Mouse (Mus musculus) neural tube, embryonic 11.5 days (tissue): ENCODE results near the gene Gm20388. TPM values are rescaled to one million over a fixed set of nuclear protein-coding genes. Genes with fewer than 3 reads are reported as not detected.

ENCODE experiments used
- ATAC-seq: fragments of 200-750 bp; cut with Nextera tagmentation; 2 replicates; pipeline ENCODE4 v1.8.0; 2017; ENCODE audit warnings: moderate number of reproducible peaks, mild to moderate bottlenecking, moderate TSS enrichment, moderate library complexity; ENCODE audit not compliant: insufficient read depth, low FRiP score, low TSS enrichment
- DNase-seq: peaks from one replicate; pipeline ENCODE4 v3.0.0-alpha.2; 2015; ENCODE audit warnings: low spot score
- H3K27ac ChIP-seq: fragments of 300-500 bp; sonication (generic); 2 replicates; pipeline ENCODE4 v1.5.1; 2014; ENCODE audit warnings: low read depth, mild to moderate bottlenecking, low read length
- H3K27me3 ChIP-seq: fragments of 300-500 bp; sonication (generic); 2 replicates; pipeline ENCODE4 v1.6.1; 2014; ENCODE audit warnings: mild to moderate bottlenecking, low read length, mixed read lengths; ENCODE audit not compliant: control insufficient read depth, insufficient read depth
- H3K36me3 ChIP-seq: fragments of 300-500 bp; sonication (generic); 2 replicates; pipeline ENCODE4 v1.6.1; 2014; ENCODE audit warnings: mild to moderate bottlenecking, low read length, moderate library complexity, mixed read lengths; ENCODE audit not compliant: control insufficient read depth, insufficient read depth
- H3K4me1 ChIP-seq: fragments of 300-500 bp; sonication (generic); 2 replicates; pipeline ENCODE4 v1.6.1; 2014; ENCODE audit warnings: low read length, mixed read lengths; ENCODE audit not compliant: control insufficient read depth, insufficient read depth
- H3K4me2 ChIP-seq: fragments of 300-500 bp; sonication (generic); 2 replicates; pipeline ENCODE4 v1.6.1; 2014; ENCODE audit warnings: low read depth, mild to moderate bottlenecking, moderate library complexity
- H3K4me3 ChIP-seq: fragments of 300-500 bp; sonication (generic); 2 replicates; pipeline ENCODE4 v1.5.1; 2014; ENCODE audit warnings: low read depth, low read length
- H3K9ac ChIP-seq: fragments of 300-500 bp; sonication (generic); 2 replicates; pipeline ENCODE4 v1.6.1; 2014; ENCODE audit warnings: mild to moderate bottlenecking, low read length
- H3K9me3 ChIP-seq: fragments of 300-500 bp; sonication (generic); 2 replicates; pipeline ENCODE4 v1.6.1; 2016; ENCODE audit warnings: low read length; ENCODE audit not compliant: control insufficient read depth
- WGBS: fragments of 180-500 bp; shearing (Covaris S2); extraction: QIAGEN DNeasy Blood & Tissue Kit; methylation state at CpG from one replicate; pipeline ENCODE4 v1.1.7; 2014; 5-methylcytosine and 5-hydroxymethylcytosine counted together
- polyA plus RNA-seq: library from polyadenylated mRNA; unstranded; fragments of >200 nt; fragmentation: Nextera tagmentation; extraction: Ambion mirVana; gene quantifications from 2 replicates; pipeline ENCODE4 v1.2.1, GENCODE M21; 2014

Gm20388 gene
- polyA plus RNA-seq, 1 experiment from 2014 or later, result not detected

DNA sequence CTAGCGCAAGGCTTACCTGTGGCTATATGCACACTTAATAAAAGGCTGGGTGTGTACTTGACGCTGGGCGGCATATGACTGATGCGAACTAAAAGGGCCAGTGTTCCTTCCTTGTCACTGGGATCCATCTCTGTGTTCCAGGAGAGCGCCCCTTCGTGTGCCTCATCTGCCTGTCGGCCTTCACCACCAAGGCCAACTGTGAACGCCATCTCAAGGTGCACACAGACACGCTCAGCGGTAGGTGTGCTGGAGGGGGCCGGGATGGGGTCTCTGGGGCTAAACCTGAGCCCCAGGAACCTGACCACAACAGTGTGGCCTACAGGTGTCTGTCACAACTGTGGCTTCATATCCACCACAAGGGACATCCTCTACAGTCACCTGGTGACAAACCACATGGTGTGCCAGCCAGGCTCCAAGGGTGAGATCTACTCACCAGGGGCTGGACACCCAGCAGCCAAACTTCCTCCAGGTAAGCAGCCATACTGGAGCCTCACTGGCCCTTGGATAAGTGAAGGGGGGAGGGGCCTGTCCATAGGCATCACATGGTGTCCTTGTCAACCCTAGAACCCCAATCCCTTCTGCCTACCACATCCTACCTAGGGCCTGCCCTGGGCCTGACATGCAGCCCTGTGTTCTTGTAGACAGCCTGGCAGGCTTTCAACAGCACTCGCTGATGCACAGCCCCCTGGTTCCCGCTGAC, 2424.3 kb downstream of the Gm20388 start:
- H3K27ac ChIP-seq, result no peak overlapping the region
- H3K4me3 ChIP-seq, result no peak overlapping the region; the same call in 1 of the 2 replicates
- no peak overlapping the region for H3K4me2 ChIP-seq
- H3K9me3 ChIP-seq, result no peaks in the 10 kb centered on the region
- no peaks in the 10 kb centered on the region for H3K36me3 ChIP-seq
- no peak for DNase-seq
- H3K27me3 ChIP-seq, result peaks cover 46% of the 10 kb centered on the region
- 84% methylated on average over 13 of the region's 13 CpGs for WGBS
- H3K4me1 ChIP-seq, result peaks cover 4% of the 10 kb centered on the region; the same call in 1 of the 2 replicates
- ATAC-seq, result no peak
- no peak overlapping the region for H3K9ac ChIP-seq

GRCm38 (mm10) chr8:122335638-122336250, 2425.1 kb downstream of the Gm20388 start:
- H3K4me3 ChIP-seq, result peak overlapping the region; percentile 51
- H3K36me3 ChIP-seq, result no peaks in the 10 kb centered on the region
- H3K9ac ChIP-seq, result peak overlapping the region; percentile 37
- peaks cover 46% of the 10 kb centered on the region for H3K27me3 ChIP-seq
- no peak for ATAC-seq
- peaks cover 4% of the 10 kb centered on the region; the same call in 1 of the 2 replicates for H3K4me1 ChIP-seq
- H3K4me2 ChIP-seq, result peak overlapping the region; percentile 93
- H3K9me3 ChIP-seq, result no peaks in the 10 kb centered on the region
- 7% methylated on average over 53 of the region's 57 CpGs for WGBS
- DNase-seq, result no peak
- H3K27ac ChIP-seq, result no peak overlapping the region

- no peak overlapping the region for H3K27ac ChIP-seq
- peak overlapping the region; percentile 93 for H3K4me2 ChIP-seq
- peaks cover 46% of the 10 kb centered on the region for H3K27me3 ChIP-seq
- peak overlapping the region; percentile 51 for H3K4me3 ChIP-seq
- no peaks in the 10 kb centered on the region for H3K9me3 ChIP-seq
- peak; percentile 79 for DNase-seq
- H3K36me3 ChIP-seq, result no peaks in the 10 kb centered on the region
- peak; percentile 64 for ATAC-seq
- H3K9ac ChIP-seq, result peak overlapping the region; percentile 37
- peaks cover 4% of the 10 kb centered on the region; the same call in 1 of the 2 replicates for H3K4me1 ChIP-seq
- 1% methylated on average over 67 of the region's 81 CpGs for WGBS
Observed at GRCm38 (mm10) chr8:122336251-122336910, 2425.7 kb downstream of the Gm20388 start.

GRCm38 (mm10) chr8:122338852-122339251, 2428.2 kb downstream of the Gm20388 start:
- H3K4me3 ChIP-seq, result no peak overlapping the region
- no peak overlapping the region for H3K27ac ChIP-seq
- no peaks in the 10 kb centered on the region for H3K9me3 ChIP-seq
- WGBS, result 47% methylated on average over 6 of the region's 6 CpGs
- DNase-seq (no peak), ATAC-seq (no peak)
- peaks cover 56% of the 10 kb centered on the region for H3K27me3 ChIP-seq
- no peak overlapping the region for H3K9ac ChIP-seq
- H3K4me2 ChIP-seq, result no peak overlapping the region
- H3K36me3 ChIP-seq, result no peaks in the 10 kb centered on the region
- H3K4me1 ChIP-seq, result peaks cover 11% of the 10 kb centered on the region; the same call in 1 of the 2 replicates

DNA sequence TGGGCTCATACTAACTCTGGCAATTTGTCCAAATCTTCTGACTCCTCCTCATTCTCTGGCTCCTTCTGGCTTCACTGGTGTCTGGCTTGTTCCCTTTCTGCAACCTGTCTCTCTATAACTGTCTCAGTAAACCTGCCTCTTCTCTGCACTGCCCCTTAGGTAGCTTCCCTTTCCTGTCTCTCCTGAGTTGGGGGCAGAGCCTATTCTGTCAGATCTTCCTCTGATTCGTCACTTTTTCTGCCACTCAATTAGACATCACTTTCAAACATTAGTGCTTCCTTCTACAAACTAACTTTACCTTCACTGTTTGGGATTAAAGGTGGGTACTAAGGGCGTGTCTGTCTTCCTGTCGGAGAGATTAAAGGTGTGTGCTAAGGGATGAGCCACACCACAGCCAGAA, 2430.1 kb downstream of the Gm20388 start:
- Histone ChIP-seq H3K27ac (no peak overlapping the region), H3K4me1 (peaks cover 11% of the 10 kb centered on the region), H3K9me3 (no peaks in the 10 kb centered on the region), H3K27me3 (peaks cover 47% of the 10 kb centered on the region), H3K4me2 (no peak overlapping the region), H3K36me3 (no peaks in the 10 kb centered on the region), H3K4me3 (no peak overlapping the region), H3K9ac (no peak overlapping the region)
- DNase-seq (no peak), ATAC-seq (no peak)
- WGBS, result 81% methylated on average over 3 of the region's 3 CpGs

- H3K27ac ChIP-seq, result no peak overlapping the region
- no peak for DNase-seq
- 84% methylated on average over 6 of the region's 6 CpGs for WGBS
- H3K4me1 ChIP-seq, result peaks cover 10% of the 10 kb centered on the region
- H3K4me2 ChIP-seq, result no peak overlapping the region
- H3K9me3 ChIP-seq, result no peaks in the 10 kb centered on the region
- H3K27me3 ChIP-seq, result peaks cover 37% of the 10 kb centered on the region
- ATAC-seq, result no peak
- no peak overlapping the region for H3K9ac ChIP-seq
- H3K4me3 ChIP-seq, result no peak overlapping the region
- H3K36me3 ChIP-seq, result no peaks in the 10 kb centered on the region
Observed at GRCm38 (mm10) chr8:122341790-122342189, 2431.1 kb downstream of the Gm20388 start.

GRCm38 (mm10) chr8:122342362-122342761, 2431.7 kb downstream of the Gm20388 start:
- ATAC-seq, result no peak
- Histone ChIP-seq H3K9me3 (no peaks in the 10 kb centered on the region), H3K36me3 (no peaks in the 10 kb centered on the region), H3K4me2 (no peak overlapping the region), H3K4me1 (peaks cover 10% of the 10 kb centered on the region), H3K4me3 (no peak overlapping the region), H3K9ac (no peak overlapping the region), H3K27me3 (peaks cover 31% of the 10 kb centered on the region), H3K27ac (no peak overlapping the region)
- WGBS, result 49% methylated on average over 5 of the region's 5 CpGs
- no peak for DNase-seq

- peaks cover 27% of the 10 kb centered on the region for H3K27me3 ChIP-seq
- H3K4me3 ChIP-seq, result no peak overlapping the region
- no peak overlapping the region for H3K9ac ChIP-seq
- H3K4me1 ChIP-seq, result peaks cover 10% of the 10 kb centered on the region
- WGBS, result 6% methylated on average over 9 of the region's 9 CpGs
- no peak for DNase-seq
- no peaks in the 10 kb centered on the region for H3K9me3 ChIP-seq
- peak overlapping the region; percentile 33; the same call in 1 of the 2 replicates for H3K4me2 ChIP-seq
- H3K27ac ChIP-seq, result no peak overlapping the region
- H3K36me3 ChIP-seq, result no peaks in the 10 kb centered on the region
- ATAC-seq, result no peak
Observed at GRCm38 (mm10) chr8:122342806-122343209, 2432.2 kb downstream of the Gm20388 start.
